Mouse (Mus musculus) liver, embryonic 14.5 days (tissue): ENCODE results near the gene Cfap44.
A peak's percentile ranks its signal among the peaks of the same experiment; 100 is the strongest.

Source experiments
- CTCF ChIP-seq: IDR thresholded peaks from 2 replicates; pipeline ENCODE4 v1.5.1; 2016; ENCODE audit warnings: antibody characterized with exemption, low read depth, control low read depth
- EP300 ChIP-seq: IDR thresholded peaks from 2 replicates; pipeline ENCODE4 v1.6.1; 2016; ENCODE audit warnings: antibody characterized with exemption, low read depth

DNA sequence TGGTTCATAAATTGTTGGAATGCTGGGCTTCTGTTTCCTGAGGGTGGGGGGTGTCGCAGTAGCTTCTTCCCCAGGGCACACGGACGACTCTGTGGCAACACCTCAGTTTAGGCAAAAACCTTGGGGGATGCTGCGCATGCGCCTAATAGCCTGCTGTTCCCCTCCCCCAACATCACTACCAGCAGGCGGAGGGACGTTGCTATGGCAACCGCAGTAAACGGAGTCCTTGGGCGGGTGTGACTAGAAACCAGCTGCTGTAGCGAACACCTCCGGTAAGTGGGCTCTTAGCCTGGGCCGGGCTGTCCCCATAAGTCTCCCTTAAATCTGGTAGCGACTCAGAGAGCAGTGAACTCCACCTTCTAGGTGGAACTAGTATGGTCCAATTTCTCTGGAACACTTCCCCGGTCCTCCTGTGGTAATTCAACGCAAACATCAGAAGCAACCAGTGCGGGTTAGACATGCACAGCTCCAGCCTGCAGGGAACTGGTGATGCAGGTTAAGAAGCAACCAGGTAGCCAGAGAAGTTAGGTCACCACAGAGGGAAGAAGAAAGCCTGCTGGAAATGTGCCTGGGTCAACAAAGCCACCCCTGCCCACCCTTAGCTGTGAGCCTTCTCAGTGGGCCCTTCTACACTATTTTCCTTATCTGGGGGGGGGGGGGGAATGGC is at the start of gene Cfap44:
- peak; percentile 20; the same call in 1 of the 2 replicates for TF ChIP-seq CTCF
- no peak for TF ChIP-seq EP300
